Mouse (Mus musculus): Measurements from ENCODE around the gene Limk1. TPM values are rescaled to one million over a fixed set of nuclear protein-coding genes. Genes with fewer than 3 reads are reported as not detected.

The Limk1 gene
- polyA plus RNA-seq, 1 experiment from 2014 or later = 20.9 TPM

DNA sequence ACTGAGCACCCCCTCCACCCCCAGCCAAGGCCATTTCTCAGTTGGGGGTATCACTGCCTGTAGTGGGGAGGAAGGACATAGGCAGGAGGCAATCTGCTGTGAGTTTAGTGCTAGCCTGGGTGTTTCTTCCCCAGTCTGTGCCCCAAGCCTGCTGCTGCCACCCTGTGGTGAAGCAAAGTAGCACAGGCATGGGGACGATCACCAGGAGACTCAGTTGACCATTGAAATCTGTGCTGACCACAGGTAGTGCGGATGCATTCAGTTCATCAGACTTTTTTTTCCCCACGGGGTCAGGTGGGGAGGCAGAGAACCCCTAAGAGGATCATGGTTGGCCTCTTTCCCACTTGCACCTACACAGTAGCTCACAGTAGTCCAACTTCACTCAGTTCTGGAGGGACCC lies 71.3 kb downstream of the Limk1 start:
- ATAC-seq (ENCODE audit: low FRiP score) = no peak

GRCm38 (mm10) chr5:134615780-134616179 lies 72.6 kb downstream of the Limk1 start:
- no peaks in the 10 kb centered on the region for H3K27me3 ChIP-seq
- WGBS = 71% methylated on average over 4 of the region's 4 CpGs
- peaks cover 11% of the 10 kb centered on the region for H3K4me1 ChIP-seq
- H3K36me3 ChIP-seq = peaks cover 39% of the 10 kb centered on the region
- no peak overlapping the region for H3K4me3 ChIP-seq
- H3K9me3 ChIP-seq (replicated peaks) = no peaks in the 10 kb centered on the region
- ATAC-seq (ENCODE audit: low FRiP score) = no peak
- no peak overlapping the region; the same call in 1 of the 2 replicates for H3K27ac ChIP-seq
- H3K9ac ChIP-seq = no peak overlapping the region
- H3K4me2 ChIP-seq (replicated peaks) = no peak overlapping the region

More for the DNA sequence above, 71.3 kb downstream of the Limk1 start:
- H3K4me3 ChIP-seq = no peak overlapping the region
- peaks cover 5% of the 10 kb centered on the region for H3K4me1 ChIP-seq
- peaks cover 52% of the 10 kb centered on the region for H3K36me3 ChIP-seq
- H3K27me3 ChIP-seq = no peaks in the 10 kb centered on the region
- WGBS = 51% methylated on average over 3 of the region's 3 CpGs
- H3K27ac ChIP-seq = no peak overlapping the region
- no peak overlapping the region for H3K4me2 ChIP-seq (replicated peaks)
- no peak overlapping the region for H3K9ac ChIP-seq
- no peaks in the 10 kb centered on the region for H3K9me3 ChIP-seq (replicated peaks)

DNA sequence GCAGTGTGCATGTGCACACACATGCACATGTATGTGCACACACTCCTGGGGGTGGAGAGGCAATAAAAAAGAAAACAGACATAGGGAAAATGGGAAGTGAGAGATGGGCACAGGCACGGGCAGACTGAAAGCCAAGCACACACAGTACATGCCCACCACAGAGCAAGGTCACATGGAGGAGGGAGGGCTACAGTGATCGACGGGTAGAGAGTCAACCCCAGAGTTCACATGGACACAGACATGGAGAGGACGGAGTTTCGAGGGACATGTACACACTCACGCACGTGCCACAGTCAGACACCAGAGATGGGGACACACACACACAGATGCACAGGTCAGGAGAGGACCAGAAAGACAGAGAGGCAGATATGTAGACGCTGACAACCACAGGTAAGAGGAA lies 73.0 kb downstream of the Limk1 start:
- no peak overlapping the region for H3K4me2 ChIP-seq (replicated peaks)
- peaks cover 35% of the 10 kb centered on the region for H3K36me3 ChIP-seq

DNA sequence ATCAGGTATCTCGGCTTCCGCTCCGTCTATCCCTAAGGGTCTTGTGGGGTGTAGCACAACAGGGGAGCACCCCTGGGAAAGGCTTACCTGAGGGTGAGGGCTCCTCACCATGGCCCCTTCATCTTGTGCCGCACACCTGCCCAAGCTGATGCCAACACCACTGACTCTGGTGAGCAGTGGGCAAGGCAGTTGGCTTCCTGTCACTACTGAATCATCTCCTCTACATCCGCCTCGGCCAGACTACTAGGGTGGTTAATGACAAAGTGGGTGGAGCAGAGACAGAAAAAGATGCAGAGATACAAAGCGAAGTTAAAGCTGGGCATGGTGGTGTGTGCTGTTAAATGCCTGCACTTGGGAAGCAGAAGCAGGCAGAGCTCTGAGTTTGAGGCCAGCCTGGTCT lies 73.6 kb downstream of the Limk1 start, which contains the start of gene Lat2:
Gene Lat2, minus strand, starts transcription at position 224 of the 400 bp plus-strand sequence.
- Histone ChIP-seq H3K36me3 (peaks cover 30% of the 10 kb centered on the region), H3K27me3 (no peaks in the 10 kb centered on the region), H3K27ac (no peak within 1 kb of the TSS; the same call in 1 of the 2 replicates), H3K9ac (no peak within 1 kb of the TSS), H3K9me3 (replicated peaks) (no peaks in the 10 kb centered on the region), H3K4me2 (replicated peaks) (no peak within 1 kb of the TSS), H3K4me1 (peaks cover 11% of the 10 kb centered on the region), H3K4me3 (no peak within 1 kb of the TSS)
- 92% methylated on average over 7 of the region's 7 CpGs for WGBS
- no peak for ATAC-seq (ENCODE audit: low FRiP score)

More for the DNA sequence above, 73.0 kb downstream of the Limk1 start:
- Histone ChIP-seq H3K9me3 (replicated peaks) (no peaks in the 10 kb centered on the region), H3K4me3 (no peak overlapping the region), H3K4me1 (peaks cover 11% of the 10 kb centered on the region), H3K9ac (no peak overlapping the region), H3K27me3 (no peaks in the 10 kb centered on the region), H3K27ac (no peak overlapping the region; the same call in 1 of the 2 replicates)
- WGBS = 88% methylated on average over 8 of the region's 8 CpGs
- ATAC-seq (ENCODE audit: low FRiP score) = no peak

DNA sequence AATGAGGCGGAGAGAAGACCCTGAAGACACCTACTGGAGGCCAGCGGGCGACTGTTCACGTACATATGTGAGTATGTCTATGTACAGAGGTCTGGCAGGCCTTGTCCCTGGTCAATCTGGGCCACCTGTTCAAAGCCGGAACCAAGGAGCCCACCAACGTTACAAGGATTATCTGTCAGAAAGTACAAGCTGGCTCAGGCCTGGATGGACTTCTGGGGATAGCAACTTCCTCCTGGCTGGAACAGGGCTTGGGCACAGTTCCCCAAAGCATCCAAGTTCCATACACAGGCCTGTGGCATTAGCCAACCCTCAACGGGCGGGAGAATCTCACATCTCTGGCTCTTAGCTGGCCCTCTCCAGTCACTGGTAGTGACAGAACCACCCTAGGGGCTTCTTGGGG lies 74.1 kb downstream of the Limk1 start:
- Histone ChIP-seq H3K9me3 (replicated peaks) (no peaks in the 10 kb centered on the region), H3K27ac (no peak overlapping the region), H3K4me3 (no peak overlapping the region), H3K4me2 (replicated peaks) (no peak overlapping the region), H3K27me3 (no peaks in the 10 kb centered on the region), H3K36me3 (peaks cover 24% of the 10 kb centered on the region), H3K4me1 (peaks cover 11% of the 10 kb centered on the region), H3K9ac (no peak overlapping the region)
- 93% methylated on average over 8 of the region's 8 CpGs for WGBS
- no peak for ATAC-seq (ENCODE audit: low FRiP score)

GRCm38 (mm10) chr5:134613727-134614126 lies 74.7 kb downstream of the Limk1 start:
- 88% methylated on average over 9 of the region's 9 CpGs for WGBS
- Histone ChIP-seq H3K4me3 (no peak overlapping the region), H3K27me3 (no peaks in the 10 kb centered on the region), H3K9ac (no peak overlapping the region), H3K36me3 (peaks cover 19% of the 10 kb centered on the region), H3K4me2 (replicated peaks) (no peak overlapping the region), H3K27ac (no peak overlapping the region), H3K4me1 (peaks cover 11% of the 10 kb centered on the region), H3K9me3 (replicated peaks) (no peaks in the 10 kb centered on the region)
- ATAC-seq (ENCODE audit: low FRiP score) = no peak

DNA sequence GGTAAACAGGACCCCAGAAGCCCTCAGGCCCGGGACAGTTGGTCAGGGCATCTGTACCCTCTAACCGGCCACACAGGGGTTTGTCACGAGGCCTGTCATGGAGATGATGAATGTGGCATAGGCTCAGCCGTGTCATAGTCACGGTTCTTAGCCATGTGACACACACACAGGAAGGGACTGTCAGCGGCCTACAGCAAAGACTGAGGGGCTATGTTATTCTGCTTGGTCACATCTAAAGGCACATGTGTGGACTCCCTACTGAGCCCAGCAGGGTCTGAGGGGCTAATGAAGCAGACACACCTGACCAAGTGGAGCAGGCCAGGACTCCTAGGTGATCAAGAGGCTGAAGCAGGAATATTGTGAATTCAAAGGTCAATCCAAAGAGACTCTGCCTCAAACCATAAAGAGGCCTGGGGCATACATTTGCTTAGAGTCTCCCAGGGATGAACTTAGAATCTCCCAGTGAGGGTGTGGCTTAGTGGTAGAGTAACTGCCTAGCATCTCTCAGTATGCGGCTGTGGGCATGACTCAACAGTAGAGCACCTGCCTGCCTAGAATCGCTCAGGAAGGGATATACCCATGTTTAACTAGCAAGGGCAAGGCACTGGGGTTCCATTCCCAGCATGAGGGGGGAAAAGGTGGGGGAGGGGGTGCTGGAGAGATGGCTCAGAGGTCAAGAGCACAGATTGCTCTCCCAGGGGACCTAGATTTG lies 76.4 kb downstream of the Limk1 start:
- Histone ChIP-seq H3K9ac (no peak overlapping the region), H3K4me1 (peaks cover 11% of the 10 kb centered on the region), H3K27me3 (no peaks in the 10 kb centered on the region), H3K27ac (peak overlapping the region; percentile 62), H3K4me3 (no peak overlapping the region), H3K36me3 (0 out of 2 replicates have a peak, but pooled peaks cover 4% of the 10 kb centered on the region), H3K4me2 (replicated peaks) (no peak overlapping the region), H3K9me3 (replicated peaks) (no peaks in the 10 kb centered on the region)
- 57% methylated on average over 8 of the region's 8 CpGs for WGBS
- ATAC-seq (ENCODE audit: low FRiP score) = peak; percentile 51; the same call in 1 of the 2 replicates

DNA sequence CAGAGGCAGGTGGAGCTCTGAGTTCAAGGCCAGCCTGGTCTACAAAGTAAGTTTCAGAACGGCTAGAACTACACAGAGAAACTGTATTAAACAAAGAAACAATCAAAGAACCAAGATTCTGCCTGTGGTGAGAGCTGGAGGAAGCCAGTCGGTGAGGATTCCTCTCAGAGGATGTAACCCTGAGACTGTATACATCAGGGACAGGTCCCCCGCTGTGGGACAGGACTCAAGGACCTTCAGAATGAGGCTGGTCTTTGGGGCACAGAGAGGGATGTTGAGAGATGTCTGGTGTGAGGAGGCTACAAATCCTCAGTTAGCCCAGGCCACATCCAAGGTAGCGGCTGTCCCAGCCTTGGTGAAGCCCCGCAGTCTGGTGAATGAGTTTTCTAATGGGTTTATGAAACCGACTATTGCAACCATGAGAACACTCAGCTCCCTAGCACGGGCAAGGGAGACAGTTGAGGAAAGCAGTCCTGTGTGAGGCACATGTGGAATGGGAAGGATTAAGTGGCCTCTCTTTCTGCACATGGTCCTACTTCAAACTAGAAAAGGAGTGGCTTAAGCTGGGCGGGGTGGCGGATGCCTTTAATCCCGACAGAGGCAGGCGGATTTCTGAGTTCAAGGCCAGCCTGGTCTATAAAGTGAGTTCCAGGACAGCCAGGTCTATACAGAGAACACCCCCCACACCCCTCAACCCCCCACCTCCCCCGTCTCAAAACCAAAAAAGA lies 78.3 kb downstream of the Limk1 start:
- 87% methylated on average over 12 of the region's 12 CpGs for WGBS
- Histone ChIP-seq H3K4me3 (no peak overlapping the region), H3K27ac (no peak overlapping the region), H3K27me3 (no peaks in the 10 kb centered on the region), H3K9me3 (replicated peaks) (no peaks in the 10 kb centered on the region), H3K9ac (no peak overlapping the region), H3K4me1 (peaks cover 11% of the 10 kb centered on the region), H3K4me2 (replicated peaks) (no peak overlapping the region), H3K36me3 (peaks cover 5% of the 10 kb centered on the region; the same call in 1 of the 2 replicates)
- ATAC-seq (ENCODE audit: low FRiP score) = no peak

DNA sequence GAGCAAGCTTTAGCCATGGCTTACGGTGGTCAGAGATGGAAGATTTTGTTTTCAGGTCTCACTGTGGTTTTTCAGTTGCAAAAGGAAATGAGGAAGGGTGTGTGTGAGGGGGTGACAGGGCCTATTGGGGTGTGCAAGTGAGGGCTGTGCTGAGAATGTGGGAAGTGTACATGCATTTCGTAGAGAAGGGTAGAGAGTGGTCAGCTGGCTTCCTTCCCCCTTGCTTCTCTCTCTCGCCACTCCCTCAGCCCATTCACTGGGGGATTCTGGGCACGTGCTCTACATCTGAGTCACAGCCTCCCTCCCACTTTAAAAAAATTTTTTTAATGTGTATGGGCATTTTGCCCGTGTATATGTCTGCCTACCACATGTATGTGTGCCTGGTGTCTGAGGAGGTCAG lies 81.3 kb downstream of the Limk1 start:
- Histone ChIP-seq H3K4me2 (replicated peaks) (no peak overlapping the region), H3K27ac (no peak overlapping the region), H3K9ac (no peak overlapping the region), H3K4me3 (no peak overlapping the region), H3K4me1 (peaks cover 6% of the 10 kb centered on the region), H3K9me3 (replicated peaks) (no peaks in the 10 kb centered on the region), H3K36me3 (peaks cover 5% of the 10 kb centered on the region; the same call in 1 of the 2 replicates), H3K27me3 (no peaks in the 10 kb centered on the region)
- no peak for ATAC-seq (ENCODE audit: low FRiP score)
- 70% methylated on average over 5 of the region's 5 CpGs for WGBS

DNA sequence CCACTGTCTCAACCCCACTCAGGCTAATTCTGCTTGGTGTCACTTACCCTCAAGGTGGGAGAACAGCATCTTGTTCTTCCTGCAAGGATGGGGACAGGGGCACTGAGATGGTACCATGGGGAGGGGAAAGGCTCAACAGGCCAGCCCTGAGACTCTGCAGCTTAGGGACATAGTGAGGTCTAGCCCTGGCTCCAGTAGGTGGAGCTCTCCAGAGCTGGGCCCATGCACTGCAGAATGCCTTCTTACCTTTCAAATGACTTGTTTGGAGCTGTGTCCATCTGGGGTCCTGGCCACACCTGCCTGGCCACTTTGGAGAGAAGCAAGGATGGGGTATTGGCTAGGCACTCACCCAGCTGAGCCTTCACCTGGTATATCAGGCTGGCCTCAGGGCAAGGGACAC lies 82.1 kb downstream of the Limk1 start:
- H3K27me3 ChIP-seq = no peaks in the 10 kb centered on the region
- H3K9ac ChIP-seq = no peak overlapping the region

More for the DNA sequence above, 82.1 kb downstream of the Limk1 start:
- Histone ChIP-seq H3K4me1 (no peaks in the 10 kb centered on the region), H3K4me3 (no peak overlapping the region), H3K4me2 (replicated peaks) (no peak overlapping the region), H3K36me3 (peaks cover 5% of the 10 kb centered on the region; the same call in 1 of the 2 replicates), H3K9me3 (replicated peaks) (no peaks in the 10 kb centered on the region), H3K27ac (no peak overlapping the region)
- ATAC-seq (ENCODE audit: low FRiP score) = no peak

Measured in hindbrain, embryonic 12.5 days (tissue).